Mouse (Mus musculus) hindbrain, embryonic 15.5 days (tissue): ENCODE results near the gene Pxk. TPM values are rescaled to one million over a fixed set of nuclear protein-coding genes. Genes with fewer than 3 reads are reported as not detected.
A peak's percentile ranks its signal among the peaks of the same experiment; 100 is the strongest.

Source experiments
- ATAC-seq: fragments of 200-750 bp; cut with Nextera tagmentation; 2 replicates; pipeline ENCODE4 v1.8.0; 2017; ENCODE audit warnings: low read depth, moderate number of reproducible peaks, moderate TSS enrichment; ENCODE audit not compliant: low FRiP score
- H3K27ac ChIP-seq: fragments of 300-500 bp; sonication (generic); replicated peaks from 2 replicates; pipeline ENCODE4 v1.5.1; 2015; ENCODE audit warnings: mild to moderate bottlenecking, inconsistent platforms
- H3K27me3 ChIP-seq: fragments of 300-500 bp; sonication (generic); 2 replicates; pipeline ENCODE4 v1.6.1; 2015; ENCODE audit warnings: control low read depth, inconsistent platforms
- H3K36me3 ChIP-seq: fragments of 300-500 bp; sonication (generic); 2 replicates; pipeline ENCODE4 v1.6.1; 2015; ENCODE audit warnings: control low read depth, inconsistent platforms
- H3K4me1 ChIP-seq: fragments of 300-500 bp; sonication (generic); replicated peaks from 2 replicates; pipeline ENCODE4 v1.6.1; 2015; ENCODE audit warnings: control low read depth, inconsistent platforms
- H3K4me2 ChIP-seq: fragments of 300-500 bp; sonication (generic); 2 replicates; pipeline ENCODE4 v1.6.1; 2015; ENCODE audit warnings: moderate library complexity, mild to moderate bottlenecking, inconsistent platforms
- H3K4me3 ChIP-seq: fragments of 300-500 bp; sonication (generic); 2 replicates; pipeline ENCODE4 v1.5.1; 2015; ENCODE audit warnings: mild to moderate bottlenecking, inconsistent platforms
- H3K9ac ChIP-seq: fragments of 300-500 bp; sonication (generic); 2 replicates; pipeline ENCODE4 v1.6.1; 2015; ENCODE audit warnings: inconsistent platforms
- H3K9me3 ChIP-seq: fragments of 300-500 bp; sonication (generic); 2 replicates; pipeline ENCODE4 v1.6.1; 2016; ENCODE audit warnings: control low read depth, inconsistent platforms
- WGBS: fragments of 180-500 bp; shearing (Covaris S2); methylation state at CpG from one replicate; pipeline ENCODE4 v1.1.7; 2015; 5-methylcytosine and 5-hydroxymethylcytosine counted together
- polyA plus RNA-seq: library from polyadenylated mRNA; unstranded; fragments of >200 nt; fragmentation: Nextera tagmentation; extraction: Ambion mirVana; gene quantifications from 2 replicates; pipeline ENCODE4 v1.2.1, GENCODE M21; 2015

The Pxk gene
- polyA plus RNA-seq, result 67.0 and 69.9 TPM in 2 replicates

DNA sequence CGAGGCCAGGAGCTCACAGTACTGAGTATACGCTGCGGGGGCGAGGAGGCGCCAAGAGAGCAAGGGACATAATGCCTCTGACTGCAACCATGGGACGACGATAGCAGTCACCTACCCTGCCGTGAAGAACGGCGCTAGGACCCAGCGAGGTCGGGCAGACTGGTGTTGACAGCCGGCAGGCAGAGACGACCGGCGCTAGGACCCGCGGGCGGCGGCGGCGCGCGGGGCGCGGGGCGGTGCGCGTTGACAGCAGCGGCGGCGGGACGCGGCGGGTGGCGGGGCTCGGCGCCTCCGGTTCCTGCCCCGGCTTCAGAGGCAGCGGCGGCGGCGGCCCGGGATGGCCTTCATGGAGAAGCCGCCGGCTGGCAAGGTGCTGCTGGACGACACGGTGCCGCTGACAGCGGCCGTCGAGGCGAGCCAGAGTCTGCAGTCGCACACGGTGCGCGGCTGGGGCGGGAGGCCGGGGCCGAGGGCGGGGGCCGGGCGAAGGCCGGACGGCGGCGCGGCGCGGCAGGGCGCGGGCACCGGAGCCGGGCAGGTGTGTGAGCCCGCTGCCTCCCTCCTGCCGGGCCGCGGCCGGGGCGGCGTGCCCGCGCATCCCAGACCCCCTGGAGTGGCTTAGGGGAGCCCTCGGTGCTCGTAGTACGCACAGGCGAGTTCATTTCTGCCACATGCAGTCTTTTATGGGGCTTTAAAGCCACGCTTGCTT, at the start of gene Pxk:
Pxk (plus strand) TSS at position 234 of the 709 bp plus-strand sequence.
- no peaks in the 10 kb centered on the region for H3K27me3 ChIP-seq
- H3K4me3 ChIP-seq, result peak within 1 kb of the TSS; percentile 82
- peaks cover 30% of the 10 kb centered on the region for H3K4me1 ChIP-seq
- peak within 1 kb of the TSS; percentile 85 for H3K27ac ChIP-seq
- H3K4me2 ChIP-seq, result peak within 1 kb of the TSS; percentile 71
- no peaks in the 10 kb centered on the region for H3K9me3 ChIP-seq
- H3K9ac ChIP-seq, result peak within 1 kb of the TSS; percentile 90
- WGBS, result under 1% methylated on average over 76 of the region's 89 CpGs
- peak; percentile 94 for ATAC-seq
- no peaks in the 10 kb centered on the region for H3K36me3 ChIP-seq

DNA sequence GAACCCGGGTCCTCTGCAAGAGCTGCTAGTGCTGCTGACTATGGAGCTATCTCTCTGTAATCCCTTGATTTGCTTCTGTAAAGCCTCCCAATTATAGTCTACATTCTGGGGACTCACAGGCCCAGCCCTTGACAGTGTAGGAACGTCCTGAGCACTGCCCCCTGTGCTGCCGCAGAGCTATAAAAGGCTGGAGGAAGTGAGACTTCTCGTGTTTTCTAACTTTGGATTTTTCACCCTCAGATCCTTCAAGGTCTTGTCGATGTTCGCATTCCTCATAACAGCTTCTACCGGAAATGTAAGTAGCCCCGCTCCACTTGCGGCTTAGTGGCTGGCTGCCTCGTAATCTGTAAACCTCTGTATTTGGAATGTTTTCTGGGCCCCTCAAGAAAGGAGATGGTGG, 48.7 kb upstream of the Pxk start:
- Histone ChIP-seq H3K36me3 (peaks cover 43% of the 10 kb centered on the region), H3K27ac (no peak overlapping the region), H3K4me3 (no peak overlapping the region), H3K4me1 (no peaks in the 10 kb centered on the region), H3K9me3 (no peaks in the 10 kb centered on the region), H3K4me2 (no peak overlapping the region), H3K9ac (no peak overlapping the region), H3K27me3 (no peaks in the 10 kb centered on the region)
- WGBS, result 92% methylated on average over 10 of the region's 10 CpGs
- ATAC-seq, result no peak

DNA sequence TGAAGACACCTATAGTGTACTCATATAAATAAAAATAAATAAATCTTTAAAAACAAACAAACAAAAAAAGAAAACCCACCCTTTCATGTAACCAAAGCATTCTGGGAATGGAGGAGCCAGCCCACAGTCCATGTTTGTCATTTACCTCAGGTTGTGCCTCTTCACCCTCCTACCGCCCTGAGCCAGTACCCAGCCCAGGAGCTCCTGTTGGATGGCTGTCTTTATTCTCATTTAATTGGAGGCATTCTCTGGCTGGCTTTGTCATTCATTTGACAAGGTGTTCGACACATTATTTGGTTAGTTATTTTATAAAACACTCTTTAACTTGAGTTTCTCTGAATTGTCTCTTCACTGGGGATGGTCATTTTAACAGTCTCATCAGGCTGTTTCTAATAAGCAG, 46.1 kb upstream of the Pxk start:
- Histone ChIP-seq H3K27me3 (no peaks in the 10 kb centered on the region), H3K4me1 (no peaks in the 10 kb centered on the region), H3K9me3 (no peaks in the 10 kb centered on the region), H3K4me2 (no peak overlapping the region), H3K36me3 (peaks cover 35% of the 10 kb centered on the region), H3K9ac (no peak overlapping the region), H3K27ac (no peak overlapping the region), H3K4me3 (no peak overlapping the region)
- ATAC-seq, result no peak
- WGBS, result 89% methylated on average over 2 of the region's 2 CpGs

DNA sequence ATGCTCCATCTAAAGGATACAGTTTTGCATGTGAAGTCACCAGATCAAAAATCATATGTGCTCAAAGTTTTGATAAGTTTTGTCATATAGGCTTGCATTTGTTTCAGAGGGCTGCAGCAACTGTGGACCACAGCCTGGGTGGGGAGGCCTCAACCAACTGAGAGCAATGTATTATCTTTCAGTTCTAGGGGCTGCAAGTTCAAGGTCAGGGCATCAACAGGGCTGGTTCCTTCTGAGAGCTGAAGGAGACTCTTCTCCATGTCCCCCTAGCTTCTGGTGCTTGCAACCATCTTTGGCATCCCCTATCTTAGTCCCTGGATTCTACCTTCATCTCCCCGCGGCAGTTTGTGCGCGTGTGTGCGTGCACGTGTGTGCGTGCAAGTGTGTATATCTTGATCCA, 45.4 kb upstream of the Pxk start:
- no peak overlapping the region for H3K4me2 ChIP-seq
- H3K9me3 ChIP-seq, result no peaks in the 10 kb centered on the region
- ATAC-seq, result no peak
- no peaks in the 10 kb centered on the region for H3K4me1 ChIP-seq
- WGBS, result 98% methylated on average over 7 of the region's 7 CpGs
- peaks cover 38% of the 10 kb centered on the region for H3K36me3 ChIP-seq
- no peak overlapping the region for H3K9ac ChIP-seq
- H3K27me3 ChIP-seq, result no peaks in the 10 kb centered on the region
- no peak overlapping the region for H3K27ac ChIP-seq
- no peak overlapping the region for H3K4me3 ChIP-seq

DNA sequence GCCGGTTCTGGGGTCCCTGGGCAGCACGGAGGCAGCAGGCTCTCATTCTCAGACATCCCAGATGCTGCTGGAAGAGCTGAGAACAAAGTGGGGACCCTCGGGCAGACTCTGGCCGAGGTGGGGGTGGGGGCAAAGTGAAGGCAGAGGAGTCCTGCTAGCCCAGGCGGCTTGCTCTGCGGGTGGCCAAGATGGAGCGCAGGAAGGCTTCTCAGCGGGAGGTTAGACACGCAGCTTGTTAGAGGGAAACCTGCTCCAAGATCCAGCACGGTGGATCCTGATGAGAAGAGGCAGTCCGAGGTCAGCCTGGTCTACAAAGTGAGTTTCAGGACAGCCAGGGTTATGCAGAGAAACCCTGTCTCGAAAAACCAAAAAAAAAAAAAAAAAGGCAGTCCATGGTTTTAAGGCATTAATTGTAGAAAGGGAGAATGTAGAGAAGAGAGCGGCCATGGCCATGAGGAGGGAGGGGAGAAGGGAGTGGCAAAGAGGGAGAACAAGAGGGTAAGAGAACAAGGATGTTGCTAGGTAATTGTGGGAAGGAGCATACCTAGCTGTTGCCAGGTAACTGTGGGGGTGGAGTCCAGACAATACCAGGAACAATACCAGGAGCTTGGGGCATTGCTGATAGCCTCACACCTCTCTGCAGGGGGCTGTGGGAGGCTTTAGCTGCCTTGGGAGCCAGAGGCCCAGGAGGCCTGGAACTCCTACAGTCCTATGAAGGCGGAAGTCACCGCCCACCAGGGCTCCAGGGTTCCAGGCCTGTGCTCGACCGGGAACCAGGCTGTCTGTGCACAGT, 43.5 kb upstream of the Pxk start:
- peaks cover 25% of the 10 kb centered on the region for H3K36me3 ChIP-seq
- ATAC-seq, result no peak
- 26% methylated on average over 17 of the region's 17 CpGs for WGBS
- H3K9ac ChIP-seq, result no peak overlapping the region
- H3K27ac ChIP-seq, result no peak overlapping the region
- H3K9me3 ChIP-seq, result no peaks in the 10 kb centered on the region
- no peaks in the 10 kb centered on the region for H3K27me3 ChIP-seq
- H3K4me2 ChIP-seq, result no peak overlapping the region
- H3K4me1 ChIP-seq, result no peaks in the 10 kb centered on the region
- H3K4me3 ChIP-seq, result no peak overlapping the region

DNA sequence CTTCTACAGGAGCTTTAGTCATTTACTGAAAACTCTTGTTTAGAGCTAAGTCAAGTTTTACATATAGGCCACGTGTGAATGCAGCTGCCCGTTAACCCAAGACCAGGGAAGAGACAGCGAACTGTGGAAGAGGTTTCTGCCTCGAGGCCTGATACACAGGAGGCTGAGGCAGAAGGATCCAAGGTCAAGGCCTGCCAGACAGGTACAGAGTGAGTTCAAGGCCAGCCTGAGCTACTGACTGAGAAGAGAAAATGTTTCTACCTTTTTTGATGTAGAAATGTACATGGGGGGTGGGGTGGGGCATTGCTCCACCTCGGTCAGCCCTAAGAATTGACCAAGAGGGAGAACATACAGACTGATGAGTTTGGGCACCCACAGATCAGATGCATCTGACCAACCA, 41.9 kb upstream of the Pxk start:
- Histone ChIP-seq H3K4me3 (no peak overlapping the region), H3K9ac (no peak overlapping the region), H3K9me3 (no peaks in the 10 kb centered on the region), H3K27ac (no peak overlapping the region), H3K4me1 (no peaks in the 10 kb centered on the region), H3K4me2 (no peak overlapping the region), H3K36me3 (peaks cover 15% of the 10 kb centered on the region; the same call in 1 of the 2 replicates), H3K27me3 (no peaks in the 10 kb centered on the region)
- 95% methylated on average over 5 of the region's 5 CpGs for WGBS
- no peak for ATAC-seq

DNA sequence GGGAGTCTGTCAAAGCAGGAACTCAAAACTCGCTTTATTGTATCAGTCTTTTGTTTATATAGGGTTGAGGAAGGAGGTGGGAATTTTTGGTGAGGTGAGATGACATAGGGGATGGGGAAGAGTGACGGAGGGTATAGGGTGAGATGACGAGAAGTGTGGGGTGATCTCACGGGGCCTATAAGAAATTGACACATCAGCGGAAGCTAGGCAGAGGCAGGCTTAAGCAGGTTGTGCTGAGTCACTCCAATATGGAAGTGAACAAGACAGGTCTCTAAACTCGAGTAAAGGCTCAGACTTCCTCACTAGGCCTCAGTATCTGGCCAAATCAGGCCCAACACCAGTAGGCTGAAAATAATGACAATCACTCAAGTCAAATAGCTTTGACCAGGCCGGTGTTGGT, 38.1 kb upstream of the Pxk start:
- Histone ChIP-seq H3K27ac (no peak overlapping the region), H3K9me3 (no peaks in the 10 kb centered on the region), H3K27me3 (no peaks in the 10 kb centered on the region), H3K36me3 (0 out of 2 replicates have a peak, but pooled peaks cover 5% of the 10 kb centered on the region), H3K4me2 (no peak overlapping the region), H3K9ac (no peak overlapping the region), H3K4me3 (no peak overlapping the region), H3K4me1 (0 out of 2 replicates have a peak, but pooled peaks cover 3% of the 10 kb centered on the region)
- WGBS, result 96% methylated on average over 7 of the region's 7 CpGs
- no peak for ATAC-seq

DNA sequence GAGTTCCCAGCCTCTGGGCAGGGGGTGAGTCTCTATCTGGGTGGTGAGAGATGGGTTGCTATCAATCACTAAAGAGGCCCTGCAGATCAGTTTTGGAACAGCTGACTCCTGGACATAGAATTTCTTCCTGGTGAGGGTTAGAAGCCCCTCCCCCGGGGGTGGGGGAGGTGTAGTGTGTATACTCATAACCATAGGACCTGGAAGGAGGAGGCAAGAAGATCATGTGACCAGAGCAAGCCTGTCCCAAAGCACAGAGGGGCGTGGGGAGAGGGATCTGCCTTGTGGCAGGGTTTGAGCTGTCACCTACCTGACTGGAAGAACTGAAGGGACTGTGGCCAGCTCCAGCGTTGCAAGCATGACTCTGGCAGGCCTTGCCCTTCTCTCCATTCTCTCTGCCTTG, 35.9 kb upstream of the Pxk start:
- Histone ChIP-seq H3K36me3 (0 out of 2 replicates have a peak, but pooled peaks cover 5% of the 10 kb centered on the region), H3K27me3 (no peaks in the 10 kb centered on the region), H3K9me3 (no peaks in the 10 kb centered on the region), H3K4me2 (no peak overlapping the region), H3K9ac (no peak overlapping the region), H3K27ac (peak overlapping the region; percentile 63), H3K4me1 (0 out of 2 replicates have a peak, but pooled peaks cover 3% of the 10 kb centered on the region), H3K4me3 (no peak overlapping the region)
- no peak for ATAC-seq
- WGBS, result 50% methylated on average over 3 of the region's 3 CpGs

DNA sequence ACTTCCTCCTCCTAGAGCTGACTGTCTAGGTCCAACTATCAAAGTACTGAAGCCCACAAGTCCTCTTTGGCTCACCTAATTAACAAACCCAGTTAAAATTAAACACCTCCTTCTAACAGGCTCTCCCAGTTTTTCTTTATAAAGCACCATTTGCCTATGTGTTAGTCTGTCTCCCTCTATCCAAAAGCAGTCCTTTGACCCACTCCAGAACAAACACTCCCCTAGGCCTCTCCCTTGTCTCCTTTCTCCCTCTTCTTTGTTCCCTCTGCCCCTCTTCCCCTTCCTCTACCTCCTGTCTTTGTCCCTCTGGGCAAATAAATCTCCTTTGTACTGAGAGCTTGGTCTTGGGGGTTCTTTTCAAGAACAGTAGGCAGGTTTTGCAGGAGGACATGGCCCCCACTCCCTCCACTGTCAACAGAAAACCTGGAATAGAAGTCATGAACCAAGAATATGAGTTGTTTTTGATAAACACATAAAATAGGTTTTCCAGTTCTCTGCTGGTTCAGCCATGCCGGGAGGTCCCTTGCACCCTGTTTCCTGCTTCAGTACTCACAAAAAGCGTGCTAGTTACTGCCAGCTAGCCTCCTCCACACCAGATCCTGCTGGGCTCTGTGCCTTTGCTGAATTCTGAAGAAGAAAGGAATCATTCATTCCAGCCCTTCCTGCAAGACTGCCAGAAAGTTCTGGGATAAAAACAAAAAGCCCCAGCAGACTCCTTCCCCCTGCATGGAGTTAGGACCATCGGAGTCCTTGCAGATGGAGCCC, 35.3 kb upstream of the Pxk start:
- peak overlapping the region; percentile 63 for H3K27ac ChIP-seq
- H3K9ac ChIP-seq, result no peak overlapping the region
- no peaks in the 10 kb centered on the region for H3K27me3 ChIP-seq
- H3K36me3 ChIP-seq, result no peaks in the 10 kb centered on the region
- H3K9me3 ChIP-seq, result no peaks in the 10 kb centered on the region
- 27% methylated on average over 3 of the region's 3 CpGs for WGBS
- H3K4me2 ChIP-seq, result no peak overlapping the region
- H3K4me3 ChIP-seq, result no peak overlapping the region
- ATAC-seq, result no peak
- H3K4me1 ChIP-seq, result 0 out of 2 replicates have a peak, but pooled peaks cover 3% of the 10 kb centered on the region

DNA sequence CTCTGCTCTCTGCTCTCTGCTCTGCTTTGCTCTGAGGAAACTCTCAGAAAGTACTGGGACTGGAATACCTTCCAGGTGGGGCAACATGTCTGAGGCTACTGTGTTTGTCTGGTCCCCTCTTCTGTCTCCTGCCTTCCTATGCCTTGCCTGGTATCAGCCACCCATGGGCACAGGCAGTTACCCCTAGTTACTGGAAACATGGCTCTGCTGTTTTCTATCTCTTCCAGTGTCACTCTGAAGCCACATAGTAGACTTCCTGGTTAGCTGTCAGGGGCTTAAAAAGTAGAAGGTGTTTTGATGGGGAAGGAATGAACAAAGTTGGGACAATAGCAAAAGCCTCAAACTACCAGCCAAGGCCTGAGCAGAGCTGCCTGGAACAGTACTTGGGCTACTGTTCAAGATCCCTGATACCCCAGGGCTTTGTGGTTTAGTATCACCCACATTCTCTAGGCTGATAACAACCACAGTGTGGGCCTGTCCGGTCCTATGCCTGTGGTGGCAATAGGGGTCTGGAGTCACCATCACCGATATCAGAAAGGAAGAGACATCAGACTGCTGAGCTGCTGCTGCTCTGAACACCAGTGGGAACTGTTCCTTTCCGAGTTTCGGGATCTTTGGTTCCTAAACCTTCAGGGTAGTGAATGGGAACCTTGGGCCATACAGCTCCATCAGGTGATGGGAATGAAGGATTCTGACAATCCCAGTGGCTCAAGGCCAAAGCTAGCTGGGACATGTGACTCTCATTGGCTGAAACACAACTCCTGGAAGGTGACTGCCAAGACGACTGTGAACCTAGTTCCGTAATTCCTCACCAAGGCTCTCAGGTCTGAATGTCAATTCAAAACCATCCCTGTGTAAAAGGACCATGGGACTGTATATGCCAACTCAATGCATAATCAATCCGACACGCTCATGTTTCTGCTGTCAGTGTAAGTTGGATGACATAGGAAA, 33.9 kb upstream of the Pxk start:
- H3K36me3 ChIP-seq, result no peaks in the 10 kb centered on the region
- H3K4me3 ChIP-seq, result no peak overlapping the region
- no peak for ATAC-seq
- H3K9ac ChIP-seq, result no peak overlapping the region
- H3K27ac ChIP-seq, result no peak overlapping the region
- H3K4me1 ChIP-seq, result 0 out of 2 replicates have a peak, but pooled peaks cover 3% of the 10 kb centered on the region
- no peaks in the 10 kb centered on the region for H3K27me3 ChIP-seq
- no peaks in the 10 kb centered on the region for H3K9me3 ChIP-seq
- H3K4me2 ChIP-seq, result no peak overlapping the region
- WGBS, result 82% methylated on average over 8 of the region's 8 CpGs

DNA sequence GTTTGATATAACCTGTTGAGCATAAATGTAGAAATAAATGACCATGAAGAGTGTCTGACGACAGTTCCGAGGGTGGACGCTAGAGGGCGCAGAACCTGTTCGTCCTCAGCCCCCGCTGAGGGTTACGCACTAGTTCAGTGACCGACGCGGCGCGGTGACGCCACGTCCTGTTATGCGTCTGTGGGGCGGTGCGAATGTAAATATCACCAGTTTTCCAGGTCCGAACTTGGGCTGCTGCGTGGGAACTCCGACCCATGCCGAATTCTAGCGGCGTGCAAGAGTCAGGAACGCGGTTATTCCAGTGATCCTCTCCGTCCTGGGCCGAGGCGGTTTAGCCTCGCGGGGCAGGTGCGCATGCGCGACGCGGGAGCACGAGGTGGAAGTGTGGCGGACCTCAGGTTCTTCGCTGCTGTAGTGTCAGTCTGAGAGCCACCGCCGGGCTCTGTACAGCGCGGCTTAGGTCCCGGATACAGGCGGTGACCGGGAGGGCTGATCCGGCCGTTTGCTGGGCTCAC, 17.8 kb upstream of the Pxk start, which contains the start of gene Rpp14:
Rpp14 (plus strand) TSS at position 203 of the 515 bp plus-strand sequence.
- peak within 1 kb of the TSS; percentile 93 for H3K4me2 ChIP-seq
- H3K27me3 ChIP-seq, result no peaks in the 10 kb centered on the region
- peak within 1 kb of the TSS; percentile 86 for H3K27ac ChIP-seq
- peaks cover 9% of the 10 kb centered on the region for H3K36me3 ChIP-seq
- peaks cover 16% of the 10 kb centered on the region for H3K4me1 ChIP-seq
- H3K4me3 ChIP-seq, result peak within 1 kb of the TSS; percentile 52
- H3K9ac ChIP-seq, result peak within 1 kb of the TSS; percentile 69
- H3K9me3 ChIP-seq, result no peaks in the 10 kb centered on the region
- WGBS, result under 1% methylated on average over 47 of the region's 47 CpGs
- peak; percentile 96 for ATAC-seq
